Mouse (Mus musculus) heart, embryonic 14.5 days (tissue): ENCODE measurements around the gene 1700028J19Rik. TPM values are rescaled to one million over a fixed set of nuclear protein-coding genes. Genes with fewer than 3 reads are reported as not detected.

Source experiments
- ATAC-seq: fragments of 200-750 bp; cut with Nextera tagmentation; 2 replicates; pipeline ENCODE4 v1.8.0; 2017; ENCODE audit warnings: low read depth, moderate TSS enrichment; ENCODE audit not compliant: insufficient number of reproducible peaks, insufficient read depth, low FRiP score
- H3K27ac ChIP-seq, 2 experiments: fragments of 200-500 bp in 1 of 2; fragments of 300-500 bp in 1 of 2; sonication (generic) in 1 of 2; replicated peaks in 1 of 2; 2 replicates each; pipeline ENCODE4 v1.5.1; 2012 to 2014; ENCODE audit warnings: low read depth in 2 of 2, low read length in 2 of 2, control low read depth in 1 of 2, mild to moderate bottlenecking in 1 of 2, mixed read lengths in 1 of 2; ENCODE audit not compliant: control insufficient read depth in 1 of 2, insufficient read depth in 1 of 2
- H3K27me3 ChIP-seq: fragments of 300-500 bp; sonication (generic); 2 replicates; pipeline ENCODE4 v1.6.1; 2014; ENCODE audit warnings: mild to moderate bottlenecking, low read length, control low read depth; ENCODE audit not compliant: control insufficient read depth, insufficient read depth
- H3K36me3 ChIP-seq: fragments of 300-500 bp; sonication (generic); 2 replicates; pipeline ENCODE4 v1.6.1; 2014; ENCODE audit warnings: mild to moderate bottlenecking, control low read depth, low read length, mixed read lengths; ENCODE audit not compliant: control insufficient read depth, insufficient read depth
- H3K4me1 ChIP-seq, 2 experiments: fragments of 200-500 bp in 1 of 2; fragments of 300-500 bp in 1 of 2; sonication (generic) in 1 of 2; 2 replicates each; pipeline ENCODE4 v1.6.1; 2012 to 2014; ENCODE audit warnings: low read length in 2 of 2, control low read depth in 1 of 2, mixed read lengths in 1 of 2; ENCODE audit not compliant: control insufficient read depth in 2 of 2, insufficient read depth in 2 of 2
- H3K4me2 ChIP-seq: fragments of 300-500 bp; sonication (generic); 2 replicates; pipeline ENCODE4 v1.6.1; 2014; ENCODE audit warnings: mild to moderate bottlenecking, low read length
- H3K4me3 ChIP-seq, 2 experiments: fragments of 200-500 bp in 1 of 2; fragments of 300-500 bp in 1 of 2; sonication (generic) in 1 of 2; 2 replicates each; pipeline ENCODE4 v1.5.1; 2012 to 2014; ENCODE audit warnings: low read length in 2 of 2, mild to moderate bottlenecking in 2 of 2, control low read depth in 1 of 2, low read depth in 1 of 2, moderate library complexity in 1 of 2; ENCODE audit not compliant: control insufficient read depth in 1 of 2, insufficient read depth in 1 of 2
- H3K9ac ChIP-seq: fragments of 300-500 bp; sonication (generic); 2 replicates; pipeline ENCODE4 v1.6.1; 2014; ENCODE audit warnings: mild to moderate bottlenecking, low read length
- H3K9me3 ChIP-seq: fragments of 300-500 bp; sonication (generic); 2 replicates; pipeline ENCODE4 v1.6.1; 2016; ENCODE audit warnings: low read length, control low read depth; ENCODE audit not compliant: control insufficient read depth
- WGBS: fragments of 180-500 bp; shearing (Covaris S2); extraction: QIAGEN DNeasy Blood & Tissue Kit; methylation state at CpG from one replicate; pipeline ENCODE4 v1.1.7; 2014; 5-methylcytosine and 5-hydroxymethylcytosine counted together
- polyA plus RNA-seq: library from polyadenylated mRNA; unstranded; fragments of >200 nt; fragmentation: Nextera tagmentation; extraction: Ambion mirVana; gene quantifications from 2 replicates; pipeline ENCODE4 v1.2.1, GENCODE M21; 2014

Gene 1700028J19Rik
- 1.1 and 1.6 TPM in 2 replicates for polyA plus RNA-seq

DNA sequence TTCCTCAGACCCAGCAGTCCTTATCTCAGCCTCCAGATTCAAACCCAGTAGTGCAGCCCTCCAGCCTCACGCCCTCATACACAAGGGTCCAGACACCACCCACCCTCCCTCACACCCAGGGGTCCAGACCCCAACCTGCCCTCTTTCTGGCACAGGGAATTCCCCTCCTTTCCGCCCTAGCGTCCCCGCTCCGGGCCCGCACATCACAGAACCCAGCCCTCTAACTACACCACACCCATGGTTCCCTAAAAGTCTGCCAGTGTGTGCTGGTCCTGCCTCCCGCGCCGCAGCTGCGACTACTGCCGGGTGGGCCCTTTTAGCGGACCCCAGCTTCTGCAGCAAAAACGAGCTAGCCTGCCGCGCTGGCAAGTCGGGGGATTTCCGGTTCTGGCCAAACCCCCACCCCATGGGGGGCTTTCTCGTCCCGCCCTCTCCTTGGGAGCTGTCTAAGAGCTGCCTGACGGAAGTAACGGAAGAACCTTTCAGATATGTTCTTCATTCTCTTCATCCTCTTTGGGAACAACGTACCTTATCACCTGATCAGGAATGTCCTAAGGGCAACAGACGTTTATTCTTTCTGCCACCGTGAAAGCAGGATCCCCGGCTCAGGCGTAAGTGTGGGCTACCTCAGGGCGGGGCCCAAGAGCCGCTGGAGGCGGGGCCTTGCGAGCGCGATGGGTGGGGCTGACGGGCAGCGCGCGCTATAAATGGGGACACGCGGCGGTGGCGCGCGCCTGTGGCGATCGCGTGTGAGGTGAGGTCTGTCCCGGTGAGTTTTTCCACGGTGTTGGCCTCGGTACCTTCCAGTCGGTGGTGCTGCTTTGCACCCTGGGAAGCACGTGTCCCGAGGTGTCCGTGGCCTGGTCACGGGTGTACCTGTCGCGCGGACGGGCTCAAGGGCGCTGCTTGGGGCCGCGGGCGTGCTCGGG is at the start of gene 1700028J19Rik, which contains the start of gene 2410002F23Rik:
Gene 1700028J19Rik (minus strand): TSS at position 641 of the 929 bp plus-strand sequence.
Gene 2410002F23Rik (plus strand): TSS at position 668 of the 929 bp plus-strand sequence.
- H3K4me2 ChIP-seq, result peak within 1 kb of the TSS; percentile 92
- no peaks in the 10 kb centered on the region for H3K9me3 ChIP-seq
- no peaks in the 10 kb centered on the region for H3K27me3 ChIP-seq
- peak within 1 kb of the TSS; percentile 84 to 97 for H3K4me3 ChIP-seq
- H3K27ac ChIP-seq, result peak within 1 kb of the TSS; percentile 86 to 88
- peaks cover 3 to 16% of the 10 kb centered on the region in 2 experiments; a peak in 3 of 4 replicates for H3K4me1 ChIP-seq
- peak within 1 kb of the TSS; percentile 97 for H3K9ac ChIP-seq
- WGBS, result under 1% methylated on average over 62 of the region's 62 CpGs
- peak; percentile 86 for ATAC-seq
- H3K36me3 ChIP-seq, result peaks cover 34% of the 10 kb centered on the region

GRCm38 (mm10) chr7:44291418-44291817 is 44.9 kb upstream of the 1700028J19Rik start:
- no peak overlapping the region for H3K4me3 ChIP-seq
- WGBS, result 44% methylated on average over 4 of the region's 4 CpGs
- 0 out of 2 replicates have a peak, but pooled peaks cover 2% of the 10 kb centered on the region for H3K9me3 ChIP-seq
- no peaks in the 10 kb centered on the region for H3K4me1 ChIP-seq
- H3K4me2 ChIP-seq, result no peak overlapping the region
- H3K27me3 ChIP-seq, result no peaks in the 10 kb centered on the region; the same call in 1 of the 2 replicates
- H3K36me3 ChIP-seq, result no peaks in the 10 kb centered on the region
- H3K27ac ChIP-seq, result no peak overlapping the region
- ATAC-seq, result no peak
- H3K9ac ChIP-seq, result no peak overlapping the region

DNA sequence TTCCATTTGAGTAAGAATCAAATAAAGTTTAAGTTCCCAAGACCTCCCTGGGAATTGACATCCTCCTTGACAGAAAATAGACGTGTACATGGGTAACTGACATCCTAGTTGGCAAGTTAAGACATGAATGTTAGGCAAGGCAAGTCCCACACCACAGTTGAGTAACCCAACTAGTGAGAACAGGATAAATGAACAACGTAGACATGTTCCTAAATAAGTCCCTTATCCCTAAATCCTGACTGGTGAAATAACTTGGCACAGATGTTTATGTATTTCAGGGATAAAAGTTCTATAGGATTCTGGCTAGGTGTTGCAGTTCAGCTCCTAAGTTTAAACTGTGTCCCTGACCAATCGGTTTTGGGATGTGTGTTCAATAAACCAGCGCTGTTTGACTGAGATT is 44.5 kb upstream of the 1700028J19Rik start:
- Histone ChIP-seq H3K27ac (no peak overlapping the region), H3K4me2 (no peak overlapping the region)
- 74% methylated on average over 4 of the region's 4 CpGs for WGBS

GRCm38 (mm10) chr7:44287760-44288159 is 41.3 kb upstream of the 1700028J19Rik start:
- Histone ChIP-seq H3K9me3 (0 out of 2 replicates have a peak, but pooled peaks cover 2% of the 10 kb centered on the region), H3K4me2 (no peak overlapping the region), H3K4me3 (no peak overlapping the region), H3K36me3 (no peaks in the 10 kb centered on the region), H3K27ac (no peak overlapping the region), H3K9ac (no peak overlapping the region), H3K4me1 (no peaks in the 10 kb centered on the region), H3K27me3 (no peaks in the 10 kb centered on the region)
- 65% methylated on average over 7 of the region's 7 CpGs for WGBS
- ATAC-seq, result no peak

More for the DNA sequence above, 44.5 kb upstream of the 1700028J19Rik start:
- Histone ChIP-seq H3K4me1 (no peaks in the 10 kb centered on the region), H3K9ac (no peak overlapping the region), H3K36me3 (no peaks in the 10 kb centered on the region), H3K27me3 (no peaks in the 10 kb centered on the region; the same call in 1 of the 2 replicates), H3K4me3 (no peak overlapping the region), H3K9me3 (0 out of 2 replicates have a peak, but pooled peaks cover 2% of the 10 kb centered on the region)
- ATAC-seq, result no peak

DNA sequence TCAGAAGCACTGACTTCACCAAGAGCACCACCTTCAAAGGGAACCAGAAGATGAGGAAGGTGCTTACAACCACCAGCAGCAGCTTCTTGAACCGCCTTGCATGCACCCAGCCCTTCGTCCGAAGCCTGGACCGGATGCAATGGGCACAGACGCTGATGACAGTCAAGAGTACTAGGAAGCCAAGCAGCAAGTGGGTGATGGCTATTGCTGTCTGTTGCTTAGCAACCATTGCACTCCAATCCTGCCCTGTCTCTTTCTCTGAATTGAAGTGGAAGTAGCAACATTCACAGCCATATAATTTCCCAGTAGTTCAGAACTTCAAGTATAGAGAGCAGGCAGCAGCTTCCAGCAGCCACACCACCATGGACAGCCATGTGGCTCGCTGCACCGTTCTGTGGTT is 35.1 kb upstream of the 1700028J19Rik start:
- no peak overlapping the region for H3K4me2 ChIP-seq
- H3K27me3 ChIP-seq, result no peaks in the 10 kb centered on the region
- no peaks in the 10 kb centered on the region for H3K4me1 ChIP-seq
- H3K9me3 ChIP-seq, result no peaks in the 10 kb centered on the region
- H3K27ac ChIP-seq, result no peak overlapping the region
- WGBS, result 68% methylated on average over 7 of the region's 7 CpGs
- ATAC-seq, result no peak
- H3K36me3 ChIP-seq, result no peaks in the 10 kb centered on the region
- no peak overlapping the region for H3K9ac ChIP-seq
- H3K4me3 ChIP-seq, result no peak overlapping the region

GRCm38 (mm10) chr7:44280959-44281358 is 34.5 kb upstream of the 1700028J19Rik start:
- Histone ChIP-seq H3K4me3 (no peak overlapping the region), H3K27ac (no peak overlapping the region), H3K27me3 (0 out of 2 replicates have a peak, but pooled peaks cover under 1% of the 10 kb centered on the region), H3K9ac (no peak overlapping the region), H3K36me3 (no peaks in the 10 kb centered on the region), H3K4me1 (no peaks in the 10 kb centered on the region), H3K9me3 (no peaks in the 10 kb centered on the region), H3K4me2 (no peak overlapping the region)
- no peak for ATAC-seq
- 46% methylated on average over 1 of the region's 1 CpGs for WGBS

DNA sequence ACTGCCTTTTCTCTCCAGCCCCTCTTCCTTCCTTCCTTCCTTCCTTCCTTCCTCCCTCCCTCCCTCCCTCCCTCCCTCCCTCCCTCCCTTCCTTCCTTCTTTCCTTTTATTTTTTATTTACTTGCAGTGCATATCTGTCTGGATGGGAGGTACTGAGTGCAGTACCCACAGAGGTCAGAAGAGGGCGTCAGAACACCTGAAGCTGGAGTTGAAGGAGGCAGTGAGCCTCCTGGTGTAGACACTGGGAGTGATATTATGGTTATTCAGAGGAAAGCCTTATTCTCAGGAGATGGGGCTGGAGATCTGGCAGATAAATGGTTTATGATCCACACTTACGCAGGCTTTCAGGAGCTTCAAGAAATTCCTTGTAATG is 30.7 kb upstream of the 1700028J19Rik start:
- 44% methylated on average over 2 of the region's 2 CpGs for WGBS
- H3K9ac ChIP-seq, result no peak overlapping the region
- peaks cover 27% of the 10 kb centered on the region for H3K27me3 ChIP-seq
- no peaks in the 10 kb centered on the region for H3K4me1 ChIP-seq
- no peak overlapping the region for H3K4me3 ChIP-seq
- H3K27ac ChIP-seq, result no peak overlapping the region
- H3K9me3 ChIP-seq, result no peaks in the 10 kb centered on the region
- ATAC-seq, result no peak
- no peak overlapping the region for H3K4me2 ChIP-seq
- no peaks in the 10 kb centered on the region for H3K36me3 ChIP-seq
